Mouse (Mus musculus) adrenal gland, postnatal 14 days (tissue): ENCODE data around the gene Mybph. TPM values are rescaled to one million over a fixed set of nuclear protein-coding genes. Genes with fewer than 3 reads are reported as not detected.

Source experiments
- DNase-seq: peaks from one replicate; pipeline ENCODE4 v3.0.0; 2021; ENCODE audit warnings: mixed read lengths
- total RNA-seq: library from RNA; stranded (reverse); gene quantifications from 2 replicates; pipeline ENCODE4 v1.2.3, GENCODE M21; 2021

Gene Mybph
- total RNA-seq, 1 experiment from 2014 or later: not detected

GRCm38 (mm10) chr1:134211631-134212030, 18.4 kb downstream of the Mybph start:
- no peak for DNase-seq

- DNase-seq: peak; percentile 76
These were observed 19.1 kb downstream of the Mybph start for GRCm38 (mm10) chr1:134212351-134212750.

- DNase-seq: peak; percentile 43
These were observed 20.2 kb downstream of the Mybph start for GRCm38 (mm10) chr1:134213405-134213804.

GRCm38 (mm10) chr1:134215059-134215458, 21.8 kb downstream of the Mybph start:
- DNase-seq: no peak

- DNase-seq: peak; percentile 59
These were observed 22.7 kb downstream of the Mybph start for GRCm38 (mm10) chr1:134215751-134216628.

- DNase-seq: peak; percentile 66
These were observed 23.4 kb downstream of the Mybph start for GRCm38 (mm10) chr1:134216629-134216971.

GRCm38 (mm10) chr1:134217028-134217481, 23.8 kb downstream of the Mybph start:
- peak; percentile 79 for DNase-seq

GRCm38 (mm10) chr1:134217942-134218341, 24.7 kb downstream of the Mybph start:
- no peak for DNase-seq

GRCm38 (mm10) chr1:134219608-134220007, 26.4 kb downstream of the Mybph start:
- no peak for DNase-seq

GRCm38 (mm10) chr1:134221172-134221571, 27.9 kb downstream of the Mybph start:
- DNase-seq: no peak

- DNase-seq: peak; percentile 89
These were observed 29.1 kb downstream of the Mybph start for GRCm38 (mm10) chr1:134222122-134223055.

GRCm38 (mm10) chr1:134224649-134225227, 31.5 kb downstream of the Mybph start:
- peak; percentile 50 for DNase-seq

GRCm38 (mm10) chr1:134225375-134225774, 32.1 kb downstream of the Mybph start:
- no peak for DNase-seq

- DNase-seq: no peak
These were observed 33.5 kb downstream of the Mybph start for GRCm38 (mm10) chr1:134226739-134227138.

- DNase-seq: no peak
These were observed 36.7 kb downstream of the Mybph start for GRCm38 (mm10) chr1:134229806-134230575.

GRCm38 (mm10) chr1:134230638-134231228, 37.5 kb downstream of the Mybph start:
- peak; percentile 48 for DNase-seq

- no peak for DNase-seq
These were observed 38.0 kb downstream of the Mybph start for GRCm38 (mm10) chr1:134231270-134231669.

GRCm38 (mm10) chr1:134231681-134232080, 38.4 kb downstream of the Mybph start:
- no peak for DNase-seq

GRCm38 (mm10) chr1:134232326-134232725, 39.1 kb downstream of the Mybph start:
- DNase-seq: peak; percentile 51

GRCm38 (mm10) chr1:134232778-134233531, 39.7 kb downstream of the Mybph start:
- peak; percentile 84 for DNase-seq
